Mouse (Mus musculus): ENCODE results near the gene Abcg5.

DNA sequence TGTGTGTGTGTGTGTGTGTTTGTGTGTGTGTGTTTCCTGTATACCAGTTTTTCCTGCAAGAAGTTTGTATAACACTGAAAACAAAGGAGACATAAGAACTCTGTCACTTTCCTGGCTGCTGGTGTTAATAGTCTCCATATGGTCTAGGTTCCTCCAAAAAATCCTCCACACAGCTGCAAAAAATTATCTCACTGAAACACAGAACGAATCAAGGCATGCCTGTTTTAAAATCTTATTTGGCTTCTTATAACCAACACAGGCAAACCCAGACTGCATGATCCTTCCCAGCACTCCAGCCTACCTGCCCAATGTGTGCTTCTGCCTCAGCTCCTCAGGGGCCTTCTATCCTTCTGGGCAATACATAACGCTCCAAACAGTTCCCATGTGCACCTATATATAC, 59.9 kb downstream of the Abcg5 start:
- no peak for TF ChIP-seq POLR2A (IDR thresholded peaks at IDR 0.05; ENCODE audit: insufficient read depth, low read depth, low read length)
- no peak for TF ChIP-seq CTCF (IDR thresholded peaks at IDR 0.05)
- TF ChIP-seq EP300 (IDR thresholded peaks at IDR 0.05; ENCODE audit: insufficient read depth, low read depth, low read length) = no peak
